Mouse (Mus musculus): Measurements from ENCODE around the gene Dmrtc1c2.
"Not testable (repeated sequence)": the region's sequence is repeated elsewhere in the genome, so short reads cannot be mapped to it uniquely, and the experiment has no call there.

The Dmrtc1c2 gene

DNA sequence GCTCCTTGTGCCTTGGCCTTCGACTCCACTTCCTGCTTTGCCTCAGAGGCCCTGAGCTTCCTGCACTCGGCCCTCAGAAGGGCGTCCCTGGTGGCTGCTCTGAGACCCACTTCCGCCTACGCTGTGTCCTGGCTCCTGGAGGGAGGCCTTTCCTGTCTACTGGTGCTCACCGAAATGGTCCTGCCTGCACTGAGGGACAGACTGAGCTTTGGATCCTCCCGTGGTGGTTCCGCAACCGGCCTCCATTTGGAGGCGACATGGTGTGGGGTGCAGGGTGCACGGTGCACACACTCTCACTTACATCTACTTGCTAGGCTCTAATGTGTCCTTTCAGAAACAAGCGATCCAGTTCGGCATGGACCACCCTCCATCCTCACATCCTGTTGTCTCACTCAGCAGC, at the start of gene Dmrtc1c2:
TSS of gene Dmrtc1c2 (minus strand) at position 101 of the 400 bp plus-strand sequence.
- DNase-seq (ENCODE audit: low spot score) = not testable (repeated sequence)

DNA sequence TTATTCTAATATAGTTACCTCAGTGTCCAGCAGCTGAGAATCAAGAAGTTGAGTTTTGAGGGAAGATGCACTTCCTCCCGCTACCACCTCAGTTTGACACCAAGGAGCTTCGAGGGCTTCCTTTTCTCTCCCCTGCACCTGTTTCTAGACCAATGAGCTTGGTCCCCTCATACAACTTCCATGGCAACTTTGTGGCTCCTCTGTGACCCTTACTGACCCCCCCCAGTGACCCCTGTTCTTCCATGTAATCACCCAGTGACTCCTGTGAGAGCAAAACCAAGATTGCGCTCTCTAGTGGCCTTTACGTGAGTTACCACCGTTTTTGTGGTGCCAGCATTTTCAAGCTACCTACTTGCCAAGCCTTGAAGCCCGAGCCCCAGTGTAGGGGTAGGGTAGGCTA, 13.5 kb upstream of the Dmrtc1c2 start, which contains the start of gene 1700031F05Rik:
TSS of gene 1700031F05Rik (minus strand) at position 101 of the 400 bp plus-strand sequence.
- DNase-seq (ENCODE audit: low spot score) = no peak

DNA sequence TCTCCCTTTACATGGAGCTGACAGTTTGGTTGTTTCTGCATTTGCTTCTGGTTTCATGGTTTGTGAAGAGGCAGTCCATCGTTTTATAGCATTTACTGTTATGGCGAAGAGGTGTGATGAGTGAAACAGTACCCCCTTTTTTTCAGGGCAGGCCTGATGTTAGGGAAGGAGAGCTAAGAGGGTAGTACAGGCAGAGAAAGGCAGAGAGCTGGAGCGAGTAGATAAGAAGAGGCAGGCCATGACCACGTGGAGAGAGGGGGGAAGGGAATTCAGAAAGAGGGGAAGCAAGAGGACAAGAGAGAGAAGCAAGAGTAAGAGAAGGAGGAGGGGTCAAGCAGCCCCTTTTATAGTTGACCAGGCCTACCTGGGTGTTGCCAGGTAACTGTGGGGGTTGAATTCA, 42.1 kb downstream of the Dmrtc1c2 start:
- no peak for DNase-seq (ENCODE audit: low spot score)

DNA sequence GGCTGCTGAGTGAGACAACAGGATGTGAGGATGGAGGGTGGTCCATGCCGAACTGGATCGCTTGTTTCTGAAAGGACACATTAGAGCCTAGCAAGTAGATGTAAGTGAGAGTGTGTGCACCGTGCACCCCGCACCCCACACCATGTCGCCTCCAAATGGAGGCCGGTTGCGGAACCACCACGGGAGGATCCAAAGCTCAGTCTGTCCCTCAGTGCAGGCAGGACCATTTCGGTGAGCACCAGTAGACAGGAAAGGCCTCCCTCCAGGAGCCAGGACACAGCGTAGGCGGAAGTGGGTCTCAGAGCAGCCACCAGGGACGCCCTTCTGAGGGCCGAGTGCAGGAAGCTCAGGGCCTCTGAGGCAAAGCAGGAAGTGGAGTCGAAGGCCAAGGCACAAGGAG, 51.8 kb downstream of the Dmrtc1c2 start, which contains the start of gene Dmrtc1c1:
TSS of gene Dmrtc1c1 (plus strand) at position 301 of the 400 bp plus-strand sequence.
- not testable (repeated sequence) for DNase-seq (ENCODE audit: low spot score)
